Mouse (Mus musculus): ENCODE measurements around the gene Tomm34. TPM values are rescaled to one million over a fixed set of nuclear protein-coding genes. Genes with fewer than 3 reads are reported as not detected.

The Tomm34 gene
- polyA plus RNA-seq, 1 experiment from 2014 or later: 60.7 TPM

Other genes starting within 250 kb of the Tomm34 start
- not detected in 2 replicates for gene Kcnk15, start 217.5 kb downstream of the Tomm34 start, polyA plus RNA-seq (2014; fragmentation: Nextera tagmentation; extraction: Ambion mirVana)
- 0.15 and 0.23 TPM in 2 replicates for gene Rims4, start 152.5 kb downstream of the Tomm34 start, polyA plus RNA-seq (2014; fragmentation: Nextera tagmentation; extraction: Ambion mirVana)
- gene Ywhab, start 76.2 kb downstream of the Tomm34 start, polyA plus RNA-seq (2014; fragmentation: Nextera tagmentation; extraction: Ambion mirVana): 211 and 212 TPM in 2 replicates
- gene Pabpc1l, start 45.7 kb downstream of the Tomm34 start, polyA plus RNA-seq (2014; fragmentation: Nextera tagmentation; extraction: Ambion mirVana): 0.81 and 1.2 TPM in 2 replicates
- 14.9 and 19.5 TPM in 2 replicates for gene Stk4, start 847 bp downstream of the Tomm34 start, polyA plus RNA-seq (2014; fragmentation: Nextera tagmentation; extraction: Ambion mirVana)
- 0.22 and 0.28 TPM in 2 replicates for gene Kcns1, start 99.9 kb upstream of the Tomm34 start, polyA plus RNA-seq (2014; fragmentation: Nextera tagmentation; extraction: Ambion mirVana)
- gene Wfdc5, start 111.6 kb upstream of the Tomm34 start, polyA plus RNA-seq (2014; fragmentation: Nextera tagmentation; extraction: Ambion mirVana): not detected in 2 replicates
- gene Wfdc12, start 119.4 kb upstream of the Tomm34 start, polyA plus RNA-seq (2014; fragmentation: Nextera tagmentation; extraction: Ambion mirVana): not detected in 2 replicates
- gene Wfdc15a, start 129.0 kb upstream of the Tomm34 start, polyA plus RNA-seq (2014; fragmentation: Nextera tagmentation; extraction: Ambion mirVana): not detected in 2 replicates
- not detected in 2 replicates for gene Wfdc15b, start 150.5 kb upstream of the Tomm34 start, polyA plus RNA-seq (2014; fragmentation: Nextera tagmentation; extraction: Ambion mirVana)
- not detected in 2 replicates for gene Svs2, start 167.3 kb upstream of the Tomm34 start, polyA plus RNA-seq (2014; fragmentation: Nextera tagmentation; extraction: Ambion mirVana)
- not detected in 2 replicates for gene Svs3b, start 185.5 kb upstream of the Tomm34 start, polyA plus RNA-seq (2014; fragmentation: Nextera tagmentation; extraction: Ambion mirVana)
- gene Svs4, start 207.3 kb upstream of the Tomm34 start, polyA plus RNA-seq (2014; fragmentation: Nextera tagmentation; extraction: Ambion mirVana): not detected in 2 replicates
- not detected in 2 replicates for gene Svs3a, start 218.1 kb upstream of the Tomm34 start, polyA plus RNA-seq (2014; fragmentation: Nextera tagmentation; extraction: Ambion mirVana)
- gene Svs6, start 245.6 kb upstream of the Tomm34 start, polyA plus RNA-seq (2014; fragmentation: Nextera tagmentation; extraction: Ambion mirVana): not detected in 2 replicates

Data from heart, embryonic 14.5 days (tissue).